Mouse (Mus musculus) ES-E14 (cell line): ENCODE data around the gene Pde6d.

Experiments used
- CHD2 ChIP-seq: IDR thresholded peaks from 2 replicates; pipeline ENCODE4 v1.6.1; 2014; ENCODE audit warnings: mild to moderate bottlenecking, low read depth, low read length, inconsistent platforms
- HCFC1 ChIP-seq: IDR thresholded peaks from 2 replicates; pipeline ENCODE4 v1.6.1; 2012; ENCODE audit warnings: low read length, inconsistent platforms, borderline replicate concordance; ENCODE audit not compliant: insufficient read depth
- ZC3H11A ChIP-seq: IDR thresholded peaks from 2 replicates; pipeline ENCODE4 v1.6.1; 2012; ENCODE audit warnings: low read depth, mild to moderate bottlenecking, inconsistent platforms, low read length, borderline replicate concordance
- ZNF384 ChIP-seq: IDR thresholded peaks from 2 replicates; pipeline ENCODE4 v1.6.1; 2012; ENCODE audit warnings: low read depth, low read length, inconsistent platforms

DNA sequence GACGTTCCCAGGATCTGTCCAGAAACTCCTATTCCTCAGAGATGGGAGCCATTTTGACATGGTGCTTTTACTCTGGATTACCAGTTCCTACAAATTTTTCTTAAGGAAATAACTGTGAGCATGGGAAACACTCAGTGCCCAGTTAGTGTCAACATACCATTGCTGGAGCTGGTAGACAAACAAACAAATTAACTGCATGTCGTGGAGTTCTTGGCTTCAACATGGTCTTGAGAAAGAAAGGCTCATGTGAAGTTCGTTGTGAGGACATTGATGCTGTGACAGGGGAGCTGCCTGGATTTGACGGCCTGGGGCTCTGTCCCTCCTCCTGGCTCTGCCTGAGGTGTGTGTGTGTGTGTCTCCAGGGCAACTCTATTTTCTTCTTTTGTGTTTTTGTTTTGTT is 47.5 kb upstream of the Pde6d start:
- no peak for TF ChIP-seq ZNF384
- TF ChIP-seq HCFC1: no peak
- no peak for TF ChIP-seq CHD2
- TF ChIP-seq ZC3H11A: no peak
